ENCODE assay signal across 22 mouse cellular contexts in genomic region chr3:131068000-131068399, GRCm38 (mm10). TPM values are rescaled to one million over a fixed set of nuclear protein-coding genes. Genes with fewer than 3 reads are reported as not detected.
DNase-seq lines count a peak whose midpoint lies in the region; ATAC-seq lines count a peak whose summit lies in the region.
"Had no signal": no experiment of that assay in that cellular context is flagged by ENCODE, and none has a peak within 500 bp of the region (broad histone marks: within the 10 kb centered on the region; RNA-seq: fewer than 3 reads in every experiment).

No protein-coding gene starts in this region.

- no peak for ATAC-seq in forebrain, embryonic 11.5 days (replicated peaks; ENCODE audit: low FRiP score)
- ATAC-seq: CD4-positive, CD25-positive, alpha-beta regulatory T cell, adult 4 months; forebrain, embryonic 14.5 days had no signal

- no peak overlapping the region for H3K9ac ChIP-seq in forebrain, embryonic 11.5 days (ENCODE audit: low read length)
- H3K9ac ChIP-seq: embryonic facial prominence, embryonic 13.5 days; hindbrain, embryonic 12.5 days had no signal

- H3K27ac ChIP-seq in forebrain, embryonic 10.5 days = peak overlapping the region; percentile 48; the same call in 1 of the 2 replicates
- no peak overlapping the region for H3K27ac ChIP-seq in forebrain, embryonic 11.5 days (ENCODE audit: low read depth, low read length)
- 0 out of 2 replicates have a peak overlapping the region, but pooled peaks have one; percentile 44 for H3K27ac ChIP-seq in limb, embryonic 10.5 days
- H3K27ac ChIP-seq: embryonic facial prominence, embryonic 13.5 days; gastrocnemius, adult 2 months; hindbrain, embryonic 12.5 days had no signal

- no peaks in the 10 kb centered on the region; the same call in none of the 2 replicates for H3K27me3 ChIP-seq in forebrain, embryonic 10.5 days (ENCODE audit: poor library complexity, severe bottlenecking)
- no peaks in the 10 kb centered on the region for H3K27me3 ChIP-seq in forebrain, embryonic 11.5 days (ENCODE audit: control insufficient read depth, insufficient read depth, low read length)
- H3K27me3 ChIP-seq in limb, embryonic 10.5 days (ENCODE audit: low read depth, poor library complexity, severe bottlenecking) = no peaks in the 10 kb centered on the region
- H3K27me3 ChIP-seq: embryonic facial prominence, embryonic 13.5 days; hindbrain, embryonic 12.5 days had no signal

- WGBS in forebrain, embryonic 10.5 days = 92% methylated on average over 5 of the region's 5 CpGs
- WGBS in forebrain, embryonic 11.5 days = 88% methylated on average over 5 of the region's 5 CpGs
- WGBS in limb, embryonic 10.5 days = 89% methylated on average over 5 of the region's 5 CpGs

- peaks cover 49% of the 10 kb centered on the region for H3K4me1 ChIP-seq in forebrain, embryonic 10.5 days
- H3K4me1 ChIP-seq in forebrain, embryonic 11.5 days (replicated peaks; ENCODE audit: control insufficient read depth, insufficient read depth, low read length) = peaks cover 4% of the 10 kb centered on the region; the same call in 1 of the 2 replicates
- peaks cover 38% of the 10 kb centered on the region for H3K4me1 ChIP-seq in limb, embryonic 10.5 days
- H3K4me1 ChIP-seq: hindbrain, embryonic 12.5 days had no signal

- no peaks in the 10 kb centered on the region for H3K36me3 ChIP-seq in forebrain, embryonic 10.5 days (replicated peaks)
- no peaks in the 10 kb centered on the region for H3K36me3 ChIP-seq in forebrain, embryonic 11.5 days (ENCODE audit: control insufficient read depth, insufficient read depth, low read length)
- no peaks in the 10 kb centered on the region for H3K36me3 ChIP-seq in limb, embryonic 10.5 days
- H3K36me3 ChIP-seq: embryonic facial prominence, embryonic 13.5 days; G1E; hindbrain, embryonic 12.5 days had no signal

- no peak overlapping the region for H3K4me3 ChIP-seq in forebrain, embryonic 10.5 days
- H3K4me3 ChIP-seq in forebrain, embryonic 11.5 days (ENCODE audit: low read depth, low read length) = no peak overlapping the region
- H3K4me3 ChIP-seq in limb, embryonic 10.5 days = no peak overlapping the region
- H3K4me3 ChIP-seq: embryonic facial prominence, embryonic 13.5 days; gastrocnemius, adult 2 months; hindbrain, embryonic 12.5 days had no signal

- no peaks in the 10 kb centered on the region for H3K9me3 ChIP-seq in forebrain, embryonic 10.5 days
- H3K9me3 ChIP-seq in forebrain, embryonic 11.5 days (ENCODE audit: control insufficient read depth, low read length) = no peaks in the 10 kb centered on the region
- no peaks in the 10 kb centered on the region for H3K9me3 ChIP-seq in limb, embryonic 10.5 days (replicated peaks)
- H3K9me3 ChIP-seq: embryonic facial prominence, embryonic 13.5 days; hindbrain, embryonic 12.5 days had no signal

- no peak overlapping the region for H3K4me2 ChIP-seq in forebrain, embryonic 11.5 days (ENCODE audit: low read depth, low read length, severe bottlenecking)
- H3K4me2 ChIP-seq: embryonic facial prominence, embryonic 13.5 days; hindbrain, embryonic 12.5 days had no signal

- DNase-seq in forebrain, embryonic 10.5 days (ENCODE audit: extremely low spot score, low spot score) = no peak
- no peak for DNase-seq in forebrain, embryonic 11.5 days (ENCODE audit: low spot score)
- no peak for DNase-seq in limb, embryonic 10.5 days (ENCODE audit: low spot score)
- DNase-seq in thymus, postnatal 10 days (ENCODE audit: low spot score in 2 of 2) = peak; percentile 43 to 46
- DNase-seq in thymus, postnatal 4 days = peak; percentile 66
- DNase-seq in adrenal gland, postnatal 36 days = no peak
- no peak for DNase-seq in layer of hippocampus, postnatal 10 days (ENCODE audit: low spot score in 2 of 2)
- DNase-seq: adrenal gland, postnatal 10 days; B cell, adult 2 months; cerebellum, adult 18-20 months; cerebellum, adult 9-11 months; cerebellum, postnatal 36 days; gastrocnemius, adult 2 months; gastrocnemius, postnatal 25 days; heart, postnatal 10 days; heart, postnatal 4 days had no signal

RNA-seq across cellular contexts. Expression of gene Lef1, which starts 42.3 kb away (rescaled TPM):
- polyA plus RNA-seq in forebrain, embryonic 10.5 days (2016; fragmentation: Nextera tagmentation; extraction: Ambion mirVana) = 48.3 and 50.7 TPM in 2 replicates
- 60.8 and 70.0 TPM in 2 replicates for polyA plus RNA-seq in forebrain, embryonic 11.5 days (2014; fragmentation: Nextera tagmentation; extraction: Ambion mirVana)
- polyA plus RNA-seq in limb, embryonic 10.5 days (2016; fragmentation: Nextera tagmentation; extraction: Ambion mirVana) = 60.1 and 76.1 TPM in 2 replicates
- 10 to 100 TPM; 10.5 to 14.2 TPM for total RNA-seq in adrenal gland, postnatal 36 days (2021)
- 1 to 10 TPM; 7.4 to 8.8 TPM for total RNA-seq in layer of hippocampus, postnatal 10 days (2021)
- total RNA-seq: granulocyte monocyte progenitor cell, adult 5-6 weeks had no signal
- polyA plus RNA-seq: G1E had no signal

Comparison
In these comparisons a context has a peak if more than half of its experiments do, and no peak if none do; other contexts are left out.
1. DNase-seq: peak in thymus, postnatal 10 days (2 of 2) and thymus, postnatal 4 days (single experiment); none in forebrain, embryonic 10.5 days (single experiment), forebrain, embryonic 11.5 days (single experiment), limb, embryonic 10.5 days (single experiment), adrenal gland, postnatal 36 days (0 of 2) and layer of hippocampus, postnatal 10 days (0 of 2).